Mouse (Mus musculus) inflammation-experienced regulatory T-cells, adult 6 months (primary cell): ENCODE measurements around the gene Kcnj12. TPM values are rescaled to one million over a fixed set of nuclear protein-coding genes. Genes with fewer than 3 reads are reported as not detected.

Source experiments
- ATAC-seq: one replicate; pipeline ENCODE4 v1.8.0; 2017
- polyA plus RNA-seq, 3 experiments: library from polyadenylated mRNA; unstranded; fragments of 100-300 nt; shearing (Covaris generic); gene quantifications; one replicate each; pipeline ENCODE4 v1.2.1; 2017

The Kcnj12 gene
- polyA plus RNA-seq, 3 experiments from 2014 or later = not detected

DNA sequence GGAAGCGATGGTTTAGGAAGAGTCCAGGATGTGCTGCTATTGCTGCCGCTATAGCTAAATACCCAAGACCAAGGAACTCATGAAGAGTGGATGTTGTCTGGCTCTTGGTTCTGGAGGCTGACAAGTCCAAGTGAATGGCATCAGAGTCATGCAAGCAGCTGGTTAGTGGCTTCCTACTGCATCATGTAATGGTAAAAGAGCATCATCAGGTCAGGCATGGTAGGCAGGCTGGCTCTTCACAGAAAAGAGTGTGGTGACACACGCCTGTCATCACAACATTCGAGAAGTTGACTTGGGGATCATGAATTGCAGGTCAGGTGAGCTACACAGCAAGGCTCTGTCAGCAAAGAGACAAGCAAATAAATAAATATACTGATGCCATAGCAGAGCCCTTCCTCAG lies 89.1 kb downstream of the Kcnj12 start:
- no peak for ATAC-seq

DNA sequence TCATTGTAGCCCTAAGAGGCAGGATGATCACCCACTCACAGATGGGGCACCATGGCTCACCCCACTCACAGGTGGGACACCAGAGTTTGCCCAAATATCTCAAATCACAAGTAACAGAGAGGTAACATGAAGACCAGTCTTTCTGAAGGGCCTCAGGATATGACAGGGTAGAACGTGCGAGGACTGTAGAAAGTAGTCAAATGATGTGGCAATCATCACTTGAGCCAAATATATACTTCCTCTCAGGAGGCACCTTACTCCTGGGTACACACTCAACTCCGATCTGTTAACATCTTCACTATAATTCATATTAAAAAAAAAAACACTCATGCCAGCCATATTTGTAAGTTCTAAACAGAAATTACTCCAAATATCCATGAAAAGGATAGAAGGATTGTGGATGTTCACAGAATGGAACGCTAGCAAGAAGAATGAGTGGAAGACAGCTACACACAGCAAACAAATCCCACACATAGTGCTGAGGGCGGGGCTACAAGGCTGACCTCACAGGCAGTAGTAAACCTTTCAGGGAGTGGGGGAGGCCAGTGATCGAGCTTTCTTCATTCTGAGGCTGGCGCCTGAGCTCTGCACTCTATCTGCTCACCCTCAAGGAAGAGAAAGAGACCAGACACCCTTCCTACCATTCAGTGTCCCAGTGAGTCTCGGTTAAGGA lies 90.1 kb downstream of the Kcnj12 start:
- ATAC-seq = no peak

DNA sequence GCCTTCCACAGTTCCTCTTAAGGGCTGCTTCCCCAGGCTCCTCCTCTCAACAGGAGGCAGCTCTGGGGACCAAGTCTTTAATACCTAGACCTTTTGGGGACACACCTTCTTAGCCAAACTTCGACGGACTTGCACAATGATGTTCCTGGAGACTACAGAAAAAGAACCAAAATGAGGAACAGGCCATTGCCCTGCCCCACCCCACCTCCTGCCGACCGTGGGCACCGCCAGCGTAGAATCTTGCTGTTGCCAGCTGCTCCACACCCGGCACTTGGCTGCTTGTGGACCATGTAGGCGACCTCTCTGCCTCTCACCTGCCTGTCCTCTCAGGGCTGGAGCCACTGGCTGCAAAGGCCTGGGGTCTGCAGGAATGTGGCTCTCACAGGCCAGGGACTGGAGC lies 93.9 kb downstream of the Kcnj12 start:
- no peak for ATAC-seq

DNA sequence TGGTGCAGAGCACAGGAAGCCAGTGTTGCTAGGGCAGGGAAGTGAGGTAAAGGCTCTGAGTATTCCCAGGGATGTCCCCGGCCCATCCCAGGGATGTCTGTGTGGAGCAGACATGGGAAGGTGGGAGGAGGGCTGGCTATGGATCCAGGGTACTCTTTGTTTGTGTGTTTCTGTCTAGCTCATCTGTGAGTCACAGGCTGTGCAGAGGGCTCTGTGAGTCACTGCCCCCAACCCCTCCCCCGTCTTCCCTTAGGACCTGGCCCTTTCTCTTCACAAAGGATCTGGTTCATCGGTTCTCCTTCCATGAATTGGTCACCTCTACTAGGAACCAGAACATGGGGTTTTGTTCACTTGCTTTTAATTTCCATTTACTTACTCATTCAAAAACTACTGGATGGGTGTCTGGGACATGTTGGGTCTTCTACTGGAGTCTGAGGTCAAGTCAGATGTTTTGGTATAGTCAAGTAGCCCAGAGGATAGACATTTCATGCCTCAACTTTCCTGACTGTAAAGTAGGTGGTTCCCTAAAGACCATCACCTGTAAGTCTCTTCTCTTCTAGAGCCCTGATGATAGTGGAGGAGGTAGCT lies 97.7 kb downstream of the Kcnj12 start:
- ATAC-seq = no peak

Other genes with a start within 250 kb of the Kcnj12 start
- gene Top3a, start 245.2 kb upstream of the Kcnj12 start, polyA plus RNA-seq = 10 to 100 TPM; 10.6 to 13.8 (median 12.5) TPM
- gene Smcr8, start 245.0 kb upstream of the Kcnj12 start, polyA plus RNA-seq = 1 to 10 TPM; 5.5 to 6.7 (median 6.3) TPM
- 10 to 100 TPM; 13.3 to 16.0 (median 15.6) TPM for gene Shmt1, start 210.8 kb upstream of the Kcnj12 start, polyA plus RNA-seq
- gene Dhrs7b, start 191.9 kb upstream of the Kcnj12 start, polyA plus RNA-seq = 10 to 100 TPM; 16.1 to 20.6 (median 19.2) TPM
- gene Tmem11, start 143.3 kb upstream of the Kcnj12 start, polyA plus RNA-seq = 10 to 100 TPM; 22.8 to 30.3 (median 28.2) TPM
- 1 to 10 TPM; 5.4 to 6.7 (median 6.4) TPM for gene Natd1, start 107.8 kb upstream of the Kcnj12 start, polyA plus RNA-seq
- 100 to 1,000 TPM in 1 of 3 experiments, 10 to 100 TPM in 2; 46.2 to 121 (median 54.2) TPM for gene Map2k3, start 90.5 kb upstream of the Kcnj12 start, polyA plus RNA-seq
- 10 to 100 TPM; 38.1 to 64.0 (median 57.2) TPM for gene Tnfrsf13b, start 104.2 kb downstream of the Kcnj12 start, polyA plus RNA-seq
- gene Usp22, start 152.5 kb downstream of the Kcnj12 start, polyA plus RNA-seq = 10 to 100 TPM in 1 of 3 experiments, 1 to 10 TPM in 2; 6.9 to 14.7 (median 9.7) TPM
- gene Aldh3a1, start 185.0 kb downstream of the Kcnj12 start, polyA plus RNA-seq = not detected
- gene Aldh3a2, start 244.9 kb downstream of the Kcnj12 start, polyA plus RNA-seq = 10 to 100 TPM; 36.1 to 44.6 (median 42.1) TPM